29 mouse cellular contexts compared by ENCODE assay signal in genomic region chr11:96809562-96810235, GRCm38 (mm10). TPM values are rescaled to one million over a fixed set of nuclear protein-coding genes. Genes with fewer than 3 reads are reported as not detected.
DNase-seq lines count a peak whose midpoint lies in the region; ATAC-seq and TF ChIP-seq lines count a peak whose summit lies in the region.
"Had no signal": no experiment of that assay in that cellular context is flagged by ENCODE, and none has a peak within 500 bp of the region (broad histone marks: within the 10 kb centered on the region; RNA-seq: fewer than 3 reads in every experiment).

No protein-coding gene starts in this region.

- H3K79me2 ChIP-seq in MEL (ENCODE audit: control insufficient read depth, insufficient read depth, low read length, poor library complexity): no peaks in the 10 kb centered on the region

- WGBS in hindbrain, embryonic 16.5 days: 84% methylated on average over 6 of the region's 6 CpGs
- 71% methylated on average over 6 of the region's 6 CpGs for WGBS in hindbrain, postnatal 0 days

- no peak for TF ChIP-seq EP300 in MEL (IDR thresholded peaks at IDR 0.05; ENCODE audit: low read depth in 1 of 2, low read length in 2 of 2)

- no peak overlapping the region for H3K27ac ChIP-seq in hindbrain, embryonic 16.5 days (ENCODE audit: low read depth, low read length)
- H3K27ac ChIP-seq in hindbrain, postnatal 0 days: no peak overlapping the region
- H3K27ac ChIP-seq in MEL (ENCODE audit: control insufficient read depth, low read depth, low read length): no peak overlapping the region
- H3K27ac ChIP-seq: embryonic facial prominence, embryonic 12.5 days; gastrocnemius, adult 2 months; kidney, postnatal 0 days; limb, embryonic 10.5 days; limb, embryonic 15.5 days; liver, embryonic 15.5 days; neural tube, embryonic 15.5 days; stomach, postnatal 0 days had no signal

- no peak overlapping the region for H3K4me3 ChIP-seq in hindbrain, embryonic 16.5 days (ENCODE audit: low read length)
- no peak overlapping the region for H3K4me3 ChIP-seq in hindbrain, postnatal 0 days (ENCODE audit: low read length)
- H3K4me3 ChIP-seq in MEL (ENCODE audit: control insufficient read depth in 1 of 2, insufficient read depth in 1 of 2, low read depth in 2 of 2, low read length in 2 of 2): no peak overlapping the region
- H3K4me3 ChIP-seq: embryonic facial prominence, embryonic 12.5 days; gastrocnemius, adult 2 months; limb, embryonic 10.5 days; limb, embryonic 15.5 days; liver, embryonic 15.5 days; neural tube, embryonic 15.5 days had no signal

- H3K36me3 ChIP-seq in hindbrain, embryonic 16.5 days (ENCODE audit: control insufficient read depth, insufficient read depth, low read length): peaks cover 35% of the 10 kb centered on the region
- H3K36me3 ChIP-seq in hindbrain, postnatal 0 days (ENCODE audit: insufficient read depth, low read length): peaks cover 28% of the 10 kb centered on the region
- H3K36me3 ChIP-seq in MEL (ENCODE audit: control insufficient read depth in 1 of 2, insufficient read depth in 2 of 2, low read length in 2 of 2): peaks cover 12 to 35% of the 10 kb centered on the region in 2 experiments

- no peak for TF ChIP-seq RAD21 in MEL (IDR thresholded peaks at IDR 0.05; ENCODE audit: low read depth, low read length)

- no peak overlapping the region for H3K9ac ChIP-seq in hindbrain, embryonic 16.5 days (ENCODE audit: low read depth, low read length)
- no peak overlapping the region for H3K9ac ChIP-seq in hindbrain, postnatal 0 days (replicated peaks; ENCODE audit: low read length)
- no peak overlapping the region for H3K9ac ChIP-seq in MEL (ENCODE audit: control insufficient read depth, low read depth, low read length, poor library complexity, severe bottlenecking)
- H3K9ac ChIP-seq: embryonic facial prominence, embryonic 12.5 days; limb, embryonic 15.5 days; liver, embryonic 15.5 days; lung, embryonic 14.5 days; neural tube, embryonic 15.5 days had no signal

- TF ChIP-seq CTCF in hindbrain, postnatal 0 days (IDR thresholded peaks at IDR 0.05; ENCODE audit: low read depth): no peak
- no peak for TF ChIP-seq CTCF in MEL (IDR thresholded peaks at IDR 0.05 in 2 of 3, conservative IDR thresholded peaks at IDR 0.05 in 1 of 3; ENCODE audit: control insufficient read depth in 1 of 3, insufficient read depth in 1 of 3, low read depth in 2 of 3, low read length in 3 of 3, poor library complexity in 1 of 3, severe bottlenecking in 1 of 3)

- no peak overlapping the region for H3K4me2 ChIP-seq in hindbrain, embryonic 16.5 days (ENCODE audit: low read length)
- H3K4me2 ChIP-seq in hindbrain, postnatal 0 days (ENCODE audit: low read depth, low read length): no peak overlapping the region
- H3K4me2 ChIP-seq: embryonic facial prominence, embryonic 12.5 days; limb, embryonic 15.5 days; liver, embryonic 15.5 days; lung, embryonic 14.5 days; neural tube, embryonic 15.5 days had no signal

- TF ChIP-seq POLR2A in MEL (IDR thresholded peaks at IDR 0.05; ENCODE audit: control insufficient read depth in 1 of 2, insufficient read depth in 1 of 2, low read depth in 1 of 2, low read length in 2 of 2, poor library complexity in 1 of 2): no peak

- no peaks in the 10 kb centered on the region for H3K4me1 ChIP-seq in hindbrain, embryonic 16.5 days (ENCODE audit: control insufficient read depth, insufficient read depth, low read depth, low read length)
- no peaks in the 10 kb centered on the region for H3K4me1 ChIP-seq in hindbrain, postnatal 0 days (ENCODE audit: insufficient read depth, low read length)
- peaks cover 3 to 4% of the 10 kb centered on the region in 2 experiments; a peak in 2 of 4 replicates for H3K4me1 ChIP-seq in MEL (ENCODE audit: control insufficient read depth in 1 of 2, insufficient read depth in 2 of 2, low read length in 2 of 2)
- H3K4me1 ChIP-seq: embryonic facial prominence, embryonic 12.5 days; limb, embryonic 10.5 days; limb, embryonic 15.5 days; liver, embryonic 15.5 days; neural tube, embryonic 15.5 days had no signal

- H3K27me3 ChIP-seq in hindbrain, embryonic 16.5 days (replicated peaks; ENCODE audit: control insufficient read depth, insufficient read depth, low read length): no peaks in the 10 kb centered on the region
- H3K27me3 ChIP-seq in hindbrain, postnatal 0 days (ENCODE audit: insufficient read depth, low read length): no peaks in the 10 kb centered on the region
- no peaks in the 10 kb centered on the region for H3K27me3 ChIP-seq in MEL (ENCODE audit: control insufficient read depth in 1 of 2, insufficient read depth in 2 of 2, low read length in 2 of 2)
- H3K27me3 ChIP-seq: embryonic facial prominence, embryonic 12.5 days; limb, embryonic 15.5 days; liver, embryonic 15.5 days; neural tube, embryonic 15.5 days had no signal

- 0 out of 2 replicates have a peak, but pooled peaks have one; percentile 17 for ATAC-seq in hindbrain, embryonic 16.5 days
- ATAC-seq in hindbrain, postnatal 0 days: no peak
- ATAC-seq in granulocyte monocyte progenitor cell, adult 5-6 weeks (replicated peaks; ENCODE audit: poor library complexity, severe bottlenecking): no peak
- ATAC-seq: forebrain, embryonic 14.5 days; intestine, embryonic 16.5 days had no signal

- no peak for DNase-seq in hindbrain, postnatal 0 days (ENCODE audit: low spot score)
- DNase-seq in MEL (ENCODE audit: low read depth, low spot score): no peak
- DNase-seq in cerebellum, postnatal 10 days: peak; percentile 42 to 48
- DNase-seq in kidney, postnatal 10 days: no peak
- DNase-seq in spleen, postnatal 14 days (ENCODE audit: low spot score in 2 of 2): no peak
- DNase-seq: adrenal gland, postnatal 36 days; B cell, adult 2 months; embryo, embryonic 11 days; gastrocnemius, adult 2 months; gastrocnemius, postnatal 36 days; heart, postnatal 14 days; kidney, adult 8-10 months; lung, embryonic 14.5 days; lung, postnatal 14 days; midbrain, embryonic 14.5 days; right cerebral cortex, postnatal 25 days; thymus, adult 18-20 months; thymus, postnatal 25 days had no signal

- H3K9me3 ChIP-seq in hindbrain, embryonic 16.5 days (ENCODE audit: control insufficient read depth, low read length): no peaks in the 10 kb centered on the region
- no peaks in the 10 kb centered on the region for H3K9me3 ChIP-seq in hindbrain, postnatal 0 days (ENCODE audit: low read length)
- no peaks in the 10 kb centered on the region for H3K9me3 ChIP-seq in MEL (replicated peaks; ENCODE audit: insufficient read depth, low read length)
- H3K9me3 ChIP-seq: embryonic facial prominence, embryonic 12.5 days; limb, embryonic 10.5 days; limb, embryonic 15.5 days; liver, embryonic 15.5 days; neural tube, embryonic 15.5 days had no signal

TF ChIP-seq in MEL, 35 proteins besides CTCF, POLR2A, EP300 and RAD21:
- TF ChIP-seq CHD1 (IDR thresholded peaks at IDR 0.05; ENCODE audit: low read depth, low read length) (no peak), POLR2AphosphoS2 (IDR thresholded peaks at IDR 0.05; ENCODE audit: low read length) (peak; percentile 42; the same call in 1 of the 2 replicates)
TF ChIP-seq in MEL: peak in this region for 1.

RNA-seq across cellular contexts. Expression of gene Nfe2l1, which starts 20.1 kb away (rescaled TPM):
- polyA plus RNA-seq in hindbrain, embryonic 16.5 days (2015; fragmentation: Nextera tagmentation; extraction: Ambion mirVana): 83.3 and 86.9 TPM in 2 replicates
- total RNA-seq in hindbrain, postnatal 0 days (2014; rRNA removed): 91.4 and 92.8 TPM in 2 replicates
- polyA plus RNA-seq in hindbrain, postnatal 0 days (2015; fragmentation: Nextera tagmentation; extraction: Ambion mirVana): 67.2 and 69.0 TPM in 2 replicates
- 44.8 and 47.0 TPM in 2 replicates for total RNA-seq in MEL (2012; rRNA removed)
- 10 to 100 TPM; 37.5 to 66.5 TPM for polyA plus RNA-seq in MEL (2012; ENCODE audit: insufficient read depth in 1 of 2, insufficient read length in 2 of 2, low read depth in 1 of 2, low replicate concordance in 2 of 2, missing spikeins in 1 of 2)
- 22.2 and 39.8 TPM in 2 replicates for total RNA-seq in granulocyte monocyte progenitor cell, adult 5-6 weeks (2014; fragmentation: Nextera tagmentation)
- total RNA-seq in granulocyte monocyte progenitor cell, adult 5-6 weeks (2017): 35.2 and 39.9 TPM in 2 replicates

RNA-seq across cellular contexts. Expression of gene Cbx1, which starts 20.8 kb away (rescaled TPM):
- 51.6 and 52.0 TPM in 2 replicates for polyA plus RNA-seq in hindbrain, embryonic 16.5 days (2015; fragmentation: Nextera tagmentation; extraction: Ambion mirVana)
- 23.1 and 27.9 TPM in 2 replicates for total RNA-seq in hindbrain, postnatal 0 days (2014; rRNA removed)
- 57.2 and 63.0 TPM in 2 replicates for polyA plus RNA-seq in hindbrain, postnatal 0 days (2015; fragmentation: Nextera tagmentation; extraction: Ambion mirVana)
- total RNA-seq in MEL (2012; rRNA removed): 132 and 135 TPM in 2 replicates
- 100 to 1,000 TPM; 152 to 368 TPM for polyA plus RNA-seq in MEL (2012; ENCODE audit: insufficient read depth in 1 of 2, insufficient read length in 2 of 2, low read depth in 1 of 2, low replicate concordance in 2 of 2, missing spikeins in 1 of 2)
- 56.0 and 60.6 TPM in 2 replicates for total RNA-seq in granulocyte monocyte progenitor cell, adult 5-6 weeks (2014; fragmentation: Nextera tagmentation)
- 78.9 and 79.8 TPM in 2 replicates for total RNA-seq in granulocyte monocyte progenitor cell, adult 5-6 weeks (2017)

RNA-seq across cellular contexts. Expression of gene Snx11, which starts 32.3 kb away (rescaled TPM):
- polyA plus RNA-seq in hindbrain, embryonic 16.5 days (2015; fragmentation: Nextera tagmentation; extraction: Ambion mirVana): 52.2 and 55.9 TPM in 2 replicates
- 66.0 and 71.4 TPM in 2 replicates for total RNA-seq in hindbrain, postnatal 0 days (2014; rRNA removed)
- polyA plus RNA-seq in hindbrain, postnatal 0 days (2015; fragmentation: Nextera tagmentation; extraction: Ambion mirVana): 36.5 and 40.9 TPM in 2 replicates
- total RNA-seq in MEL (2012; rRNA removed): 33.9 and 43.1 TPM in 2 replicates
- polyA plus RNA-seq in MEL (2012; ENCODE audit: insufficient read depth in 1 of 2, insufficient read length in 2 of 2, low read depth in 1 of 2, low replicate concordance in 2 of 2, missing spikeins in 1 of 2): 10 to 100 TPM in 1 of 2 experiments, not detected in 1; 33.7 TPM
- 20.6 and 29.3 TPM in 2 replicates for total RNA-seq in granulocyte monocyte progenitor cell, adult 5-6 weeks (2014; fragmentation: Nextera tagmentation)
- 13.5 and 17.7 TPM in 2 replicates for total RNA-seq in granulocyte monocyte progenitor cell, adult 5-6 weeks (2017)

RNA-seq across cellular contexts. Expression of gene Copz2, which starts 40.0 kb away (rescaled TPM):
- polyA plus RNA-seq in hindbrain, embryonic 16.5 days (2015; fragmentation: Nextera tagmentation; extraction: Ambion mirVana): 22.2 and 27.4 TPM in 2 replicates
- 6.3 and 12.6 TPM in 2 replicates for total RNA-seq in hindbrain, postnatal 0 days (2014; rRNA removed)
- 26.4 and 28.1 TPM in 2 replicates for polyA plus RNA-seq in hindbrain, postnatal 0 days (2015; fragmentation: Nextera tagmentation; extraction: Ambion mirVana)
- 0.95 and 2.1 TPM in 2 replicates for total RNA-seq in MEL (2012; rRNA removed)
- 1 to 10 TPM in 1 of 2 experiments, not detected in 1; 6.3 TPM for polyA plus RNA-seq in MEL (2012; ENCODE audit: insufficient read depth in 1 of 2, insufficient read length in 2 of 2, low read depth in 1 of 2, low replicate concordance in 2 of 2, missing spikeins in 1 of 2)
- 1.4 and 7.4 TPM in 2 replicates for total RNA-seq in granulocyte monocyte progenitor cell, adult 5-6 weeks (2014; fragmentation: Nextera tagmentation)
- total RNA-seq in granulocyte monocyte progenitor cell, adult 5-6 weeks (2017): 3.9 and 4.4 TPM in 2 replicates

Comparison
In these comparisons a context has a peak if more than half of its experiments do, and no peak if none do; other contexts are left out.
1. DNase-seq: peak in cerebellum, postnatal 10 days (2 of 2); none in hindbrain, postnatal 0 days (single experiment), MEL (single experiment), kidney, postnatal 10 days (single experiment) and spleen, postnatal 14 days (0 of 2).